Mouse (Mus musculus) heart, postnatal 0 days (tissue): ENCODE data around the gene Epn1. TPM values are rescaled to one million over a fixed set of nuclear protein-coding genes. Genes with fewer than 3 reads are reported as not detected.
"Not testable (repeated sequence)": the region's sequence is repeated elsewhere in the genome, so short reads cannot be mapped to it uniquely, and the experiment has no call there.

ENCODE experiments used
- ATAC-seq: fragments of 200-750 bp; cut with Nextera tagmentation; 2 replicates; pipeline ENCODE4 v1.8.0; 2017; ENCODE audit warnings: low read depth, moderate number of reproducible peaks, moderate library complexity; ENCODE audit not compliant: insufficient read depth
- DNase-seq: peaks from one replicate; pipeline ENCODE4 v3.0.0-alpha.2; 2016; ENCODE audit warnings: low spot score
- H3K27ac ChIP-seq: fragments of 300-500 bp; sonication (generic); 2 replicates; pipeline ENCODE4 v1.5.1; 2014; ENCODE audit warnings: low read depth, mild to moderate bottlenecking
- H3K27me3 ChIP-seq: fragments of 300-500 bp; sonication (generic); 2 replicates; pipeline ENCODE4 v1.6.1; 2014; ENCODE audit warnings: low read length, mixed read lengths; ENCODE audit not compliant: control insufficient read depth, insufficient read depth
- H3K36me3 ChIP-seq: fragments of 300-500 bp; sonication (generic); replicated peaks from 2 replicates; pipeline ENCODE4 v1.6.1; 2014; ENCODE audit warnings: low read length, mixed read lengths; ENCODE audit not compliant: control insufficient read depth, insufficient read depth
- H3K4me1 ChIP-seq: fragments of 300-500 bp; sonication (generic); 2 replicates; pipeline ENCODE4 v1.6.1; 2014; ENCODE audit warnings: antibody characterized with exemption; ENCODE audit not compliant: control insufficient read depth, insufficient read depth
- H3K4me2 ChIP-seq: fragments of 300-500 bp; sonication (generic); 2 replicates; pipeline ENCODE4 v1.6.1; 2014; ENCODE audit warnings: low read depth, mild to moderate bottlenecking, low read length, moderate library complexity
- H3K4me3 ChIP-seq: fragments of 300-500 bp; sonication (generic); 2 replicates; pipeline ENCODE4 v1.5.1; 2014; ENCODE audit warnings: low read depth, low read length
- H3K9ac ChIP-seq: fragments of 300-500 bp; sonication (generic); replicated peaks from 2 replicates; pipeline ENCODE4 v1.6.1; 2014; ENCODE audit warnings: low read depth, low read length, mixed read lengths
- H3K9me3 ChIP-seq: fragments of 300-500 bp; sonication (generic); replicated peaks from 2 replicates; pipeline ENCODE4 v1.6.1; 2016; ENCODE audit warnings: low read length; ENCODE audit not compliant: control insufficient read depth
- CTCF ChIP-seq: IDR thresholded peaks from 2 replicates; pipeline ENCODE4 v1.5.1; 2016; ENCODE audit warnings: antibody characterized with exemption, control low read depth, low read depth
- EP300 ChIP-seq: IDR thresholded peaks from 2 replicates; pipeline ENCODE4 v1.6.1; 2016; ENCODE audit warnings: antibody characterized with exemption, low read depth
- WGBS: fragments of 180-500 bp; shearing (Covaris S2); extraction: QIAGEN DNeasy Blood & Tissue Kit; methylation state at CpG from one replicate; pipeline ENCODE4 v1.1.7; 2014; 5-methylcytosine and 5-hydroxymethylcytosine counted together
- polyA plus RNA-seq: library from polyadenylated mRNA; unstranded; fragments of >200 nt; fragmentation: Nextera tagmentation; extraction: Ambion mirVana; gene quantifications from 2 replicates; pipeline ENCODE4 v1.2.1, GENCODE M21; 2015
- total RNA-seq: library from RNA; depleted of rRNA; stranded (reverse); fragments of >200 nt; gene quantifications from 2 replicates; pipeline ENCODE4 v1.2.3, GENCODE M21; 2014; ENCODE audit warnings: low replicate concordance

Gene Epn1
- total and polyA plus RNA-seq, 2 experiments from 2014 or later: 56.4 to 208 TPM

- Histone ChIP-seq H3K4me3 (no peak overlapping the region), H3K9ac (no peak overlapping the region), H3K9me3 (no peaks in the 10 kb centered on the region), H3K4me2 (no peak overlapping the region), H3K4me1 (peaks cover 21% of the 10 kb centered on the region), H3K36me3 (peaks cover 44% of the 10 kb centered on the region), H3K27me3 (no peaks in the 10 kb centered on the region), H3K27ac (no peak overlapping the region)
- 87% methylated on average over 6 of the region's 6 CpGs for WGBS
- no peak for ATAC-seq
- no peak for DNase-seq
- no peak for TF ChIP-seq CTCF
- TF ChIP-seq EP300: no peak
These were observed 15.1 kb upstream of the Epn1 start for GRCm38 (mm10) chr7:5064886-5065285.

GRCm38 (mm10) chr7:5073586-5073985, 6.4 kb upstream of the Epn1 start:
- no peaks in the 10 kb centered on the region for H3K4me1 ChIP-seq
- peaks cover 97% of the 10 kb centered on the region for H3K36me3 ChIP-seq
- no peak for TF ChIP-seq CTCF
- no peak for TF ChIP-seq EP300
- H3K4me3 ChIP-seq: no peak overlapping the region
- no peak overlapping the region for H3K4me2 ChIP-seq
- H3K27ac ChIP-seq: no peak overlapping the region
- no peak overlapping the region for H3K9ac ChIP-seq
- no peaks in the 10 kb centered on the region for H3K9me3 ChIP-seq
- DNase-seq (no peak), ATAC-seq (no peak)
- 55% methylated on average over 1 of the region's 1 CpGs for WGBS
- no peaks in the 10 kb centered on the region for H3K27me3 ChIP-seq

DNA sequence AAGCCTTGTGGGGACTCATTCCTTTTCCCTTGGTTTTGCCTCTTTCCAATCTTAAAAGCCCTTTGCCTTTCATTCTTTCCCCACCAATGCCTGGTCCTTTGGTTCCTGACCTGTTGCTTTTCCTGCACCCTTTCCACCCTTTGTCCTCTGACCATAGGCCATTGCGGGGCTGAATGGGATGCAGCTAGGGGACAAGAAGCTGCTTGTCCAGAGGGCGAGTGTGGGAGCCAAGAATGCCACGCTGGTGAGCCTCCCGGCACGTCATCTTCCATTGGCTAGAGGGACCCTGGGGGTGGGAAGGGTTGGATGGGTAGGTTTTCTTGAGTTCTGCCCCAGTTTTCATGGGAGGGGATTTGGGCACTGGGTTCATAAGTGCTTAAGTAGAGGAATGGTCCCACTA, 5.1 kb upstream of the Epn1 start:
- ATAC-seq: no peak
- H3K4me3 ChIP-seq: no peak overlapping the region
- no peak for TF ChIP-seq CTCF
- no peak for TF ChIP-seq EP300
- DNase-seq: no peak
- WGBS: 84% methylated on average over 5 of the region's 5 CpGs
- H3K9ac ChIP-seq: no peak overlapping the region
- H3K27ac ChIP-seq: no peak overlapping the region
- no peaks in the 10 kb centered on the region for H3K27me3 ChIP-seq
- H3K36me3 ChIP-seq: peaks cover 88% of the 10 kb centered on the region
- no peaks in the 10 kb centered on the region for H3K9me3 ChIP-seq
- no peaks in the 10 kb centered on the region for H3K4me1 ChIP-seq
- H3K4me2 ChIP-seq: no peak overlapping the region

- peaks cover 11% of the 10 kb centered on the region; the same call in 1 of the 2 replicates for H3K4me1 ChIP-seq
- no peak overlapping the region for H3K4me3 ChIP-seq
- TF ChIP-seq CTCF (no peak), EP300 (no peak)
- no peak overlapping the region for H3K4me2 ChIP-seq
- peaks cover 69% of the 10 kb centered on the region for H3K36me3 ChIP-seq
- H3K27ac ChIP-seq: no peak overlapping the region
- DNase-seq (no peak), ATAC-seq (no peak)
- no peaks in the 10 kb centered on the region for H3K9me3 ChIP-seq
- no peak overlapping the region for H3K9ac ChIP-seq
- no peaks in the 10 kb centered on the region for H3K27me3 ChIP-seq
- WGBS: 71% methylated on average over 2 of the region's 2 CpGs
These were observed 3.1 kb upstream of the Epn1 start for GRCm38 (mm10) chr7:5076931-5077330.

- Histone ChIP-seq H3K4me2 (peak overlapping the region; percentile 80), H3K36me3 (peaks cover 52% of the 10 kb centered on the region), H3K9ac (peak overlapping the region; percentile 95; the same call in 1 of the 2 replicates), H3K4me3 (peak overlapping the region; percentile 92), H3K27ac (peak overlapping the region; percentile 97), H3K4me1 (peaks cover 16% of the 10 kb centered on the region; the same call in 1 of the 2 replicates)
- not testable (repeated sequence) for DNase-seq, H3K27me3 ChIP-seq, ATAC-seq, H3K9me3 ChIP-seq
- 46% methylated on average over 9 of the region's 13 CpGs for WGBS
These were observed 548 bp upstream of the Epn1 start for GRCm38 (mm10) chr7:5079365-5080009.

GRCm38 (mm10) chr7:5080815-5081214, 780 bp downstream of the Epn1 start:
- Histone ChIP-seq H3K27me3 (no peaks in the 10 kb centered on the region), H3K4me1 (peaks cover 16% of the 10 kb centered on the region), H3K9me3 (no peaks in the 10 kb centered on the region), H3K27ac (peak overlapping the region; percentile 97), H3K4me2 (peak overlapping the region; percentile 80), H3K4me3 (peak overlapping the region; percentile 92), H3K9ac (peak overlapping the region; percentile 95), H3K36me3 (peaks cover 50% of the 10 kb centered on the region)
- DNase-seq (no peak), ATAC-seq (no peak)
- 3% methylated on average over 6 of the region's 6 CpGs for WGBS
- TF ChIP-seq EP300: no peak
- no peak for TF ChIP-seq CTCF
